Mouse (Mus musculus) megakaryocyte, embryonic 14.5 days (primary cell): Measurements from ENCODE around the gene Lrp5. TPM values are rescaled to one million over a fixed set of nuclear protein-coding genes. Genes with fewer than 3 reads are reported as not detected.

Experiments used
- H3K27me3 ChIP-seq: replicated peaks from 2 replicates; pipeline ENCODE3; 2012; ENCODE audit warnings: inconsistent platforms
- H3K36me3 ChIP-seq: replicated peaks from 2 replicates; pipeline ENCODE3; 2012; ENCODE audit warnings: low read length, inconsistent platforms, mixed read lengths
- H3K4me1 ChIP-seq: 2 replicates; pipeline ENCODE4 v1.6.1; 2012; ENCODE audit warnings: inconsistent platforms
- H3K4me3 ChIP-seq: replicated peaks from 2 replicates; pipeline ENCODE3; 2012; ENCODE audit warnings: moderate library complexity, mild to moderate bottlenecking, inconsistent platforms
- H3K9me3 ChIP-seq: 2 replicates; pipeline ENCODE4 v1.6.1; 2012; ENCODE audit warnings: inconsistent platforms
- FLI1 ChIP-seq: IDR thresholded peaks from 2 replicates; pipeline ENCODE4 v1.6.1; 2012; ENCODE audit warnings: low read length, inconsistent platforms, mixed read lengths
- GATA1 ChIP-seq: IDR thresholded peaks from 3 replicates; pipeline ENCODE4 v1.6.1; 2012; ENCODE audit warnings: mixed read lengths, low read length, inconsistent platforms, borderline replicate concordance
- polyA plus RNA-seq: library from polyadenylated mRNA; stranded (reverse); fragments of >175 nt; gene quantifications from 2 replicates; pipeline ENCODE4 v1.2.3, GENCODE M21; 2012; ENCODE audit warnings: low replicate concordance; ENCODE audit not compliant: insufficient read depth

Gene Lrp5
- polyA plus RNA-seq, 1 experiment, result 18.0 TPM

DNA sequence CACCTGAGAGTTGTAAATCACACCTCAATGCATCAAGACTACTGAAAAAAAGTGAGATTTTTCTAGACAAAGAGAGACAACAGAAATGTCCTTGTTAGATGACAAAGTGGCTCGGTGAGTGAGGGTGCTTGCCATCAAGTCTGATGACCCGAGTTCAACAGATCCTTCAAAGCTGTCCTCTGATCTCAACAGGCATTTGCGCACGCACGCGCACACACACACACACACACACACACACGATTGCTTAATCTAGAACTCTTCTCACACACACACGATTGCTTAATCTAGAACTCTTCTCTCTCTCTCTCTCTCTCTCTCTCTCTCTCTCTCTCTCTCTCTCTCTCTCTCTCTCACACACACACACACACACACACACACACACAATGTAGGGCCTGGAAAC is 9.6 kb upstream of the Lrp5 start:
- TF ChIP-seq FLI1, result no peak
- TF ChIP-seq GATA1, result no peak
- H3K4me1 ChIP-seq, result peaks cover 16% of the 10 kb centered on the region
- peaks cover 27% of the 10 kb centered on the region for H3K27me3 ChIP-seq
- no peaks in the 10 kb centered on the region for H3K9me3 ChIP-seq
- H3K36me3 ChIP-seq, result no peaks in the 10 kb centered on the region
- H3K4me3 ChIP-seq, result no peak overlapping the region

- Histone ChIP-seq H3K9me3 (no peaks in the 10 kb centered on the region), H3K4me3 (no peak overlapping the region), H3K4me1 (peaks cover 12% of the 10 kb centered on the region), H3K36me3 (no peaks in the 10 kb centered on the region), H3K27me3 (peaks cover 27% of the 10 kb centered on the region)
- TF ChIP-seq GATA1, result no peak
- TF ChIP-seq FLI1, result no peak
Measured at GRCm38 (mm10) chr19:3695471-3695870, 9.1 kb upstream of the Lrp5 start.

- Histone ChIP-seq H3K36me3 (no peaks in the 10 kb centered on the region), H3K27me3 (peaks cover 25% of the 10 kb centered on the region), H3K4me3 (no peak overlapping the region), H3K4me1 (peaks cover 10% of the 10 kb centered on the region), H3K9me3 (no peaks in the 10 kb centered on the region)
- TF ChIP-seq FLI1, result no peak
- no peak for TF ChIP-seq GATA1
Measured at GRCm38 (mm10) chr19:3695006-3695405, 8.6 kb upstream of the Lrp5 start.

GRCm38 (mm10) chr19:3694476-3694875 is 8.1 kb upstream of the Lrp5 start:
- no peaks in the 10 kb centered on the region for H3K36me3 ChIP-seq
- peaks cover 30% of the 10 kb centered on the region for H3K27me3 ChIP-seq
- H3K9me3 ChIP-seq, result peaks cover 5% of the 10 kb centered on the region
- TF ChIP-seq FLI1 (no peak), GATA1 (no peak)
- H3K4me3 ChIP-seq, result no peak overlapping the region
- H3K4me1 ChIP-seq, result peaks cover 7% of the 10 kb centered on the region

DNA sequence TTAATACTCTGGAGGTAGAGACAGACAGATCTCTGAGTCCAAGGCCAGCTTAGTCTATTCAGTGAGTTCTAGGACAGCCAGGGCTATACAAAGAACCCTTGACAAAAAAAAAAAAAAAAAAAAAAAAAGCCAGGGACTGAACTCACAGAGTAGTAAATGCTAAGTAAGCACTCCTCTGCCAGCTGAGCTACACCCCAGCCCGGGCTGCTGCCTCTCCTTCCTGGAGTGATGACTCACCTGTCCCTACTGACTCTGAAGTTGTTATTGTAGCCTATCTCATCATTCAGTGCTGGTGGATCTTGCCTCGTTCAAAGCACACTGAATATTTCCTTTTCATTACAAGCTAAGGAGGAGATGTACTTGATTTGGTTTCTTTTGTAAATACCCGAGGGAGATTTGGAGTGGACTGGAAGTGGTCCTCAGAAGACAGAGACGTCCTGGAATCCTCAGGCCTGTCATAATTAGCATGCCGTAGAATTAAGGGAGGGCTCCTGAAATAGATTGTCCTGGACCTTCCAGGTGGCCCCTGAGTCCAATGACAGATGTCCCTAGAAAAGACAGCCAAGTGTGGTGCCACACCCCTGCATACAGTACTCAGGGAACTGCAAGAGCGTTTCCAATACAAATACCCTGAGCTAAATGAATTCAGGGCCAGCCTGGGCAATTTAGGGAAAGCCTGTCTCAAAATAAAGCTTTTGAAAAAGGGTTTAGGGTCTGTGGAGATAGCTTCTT is 6.2 kb upstream of the Lrp5 start:
- peaks cover 38% of the 10 kb centered on the region for H3K27me3 ChIP-seq
- TF ChIP-seq FLI1 (no peak), GATA1 (no peak)
- H3K36me3 ChIP-seq, result no peaks in the 10 kb centered on the region
- peaks cover 12% of the 10 kb centered on the region for H3K4me1 ChIP-seq
- peaks cover 9% of the 10 kb centered on the region for H3K9me3 ChIP-seq
- H3K4me3 ChIP-seq, result no peak overlapping the region

DNA sequence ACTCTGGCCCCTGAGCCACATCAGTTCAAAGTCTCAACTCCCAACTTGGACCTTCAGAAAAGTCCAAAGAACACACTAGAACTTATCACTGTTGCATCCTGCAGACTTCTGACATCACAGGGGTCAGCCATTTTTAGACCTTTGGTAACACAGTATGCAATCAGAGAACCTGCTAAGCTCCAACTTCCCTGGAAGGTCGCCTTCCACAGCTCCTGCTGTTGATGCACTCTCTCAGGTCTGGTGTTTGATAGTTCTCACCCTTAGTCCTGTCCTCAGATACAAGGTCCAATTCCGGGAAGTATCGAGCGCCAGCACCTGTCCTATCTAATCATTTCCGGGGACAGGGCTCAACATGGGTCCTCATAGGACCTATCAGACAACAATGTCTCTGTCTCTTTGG is 5.0 kb upstream of the Lrp5 start:
- H3K4me1 ChIP-seq, result peaks cover 25% of the 10 kb centered on the region
- H3K9me3 ChIP-seq, result peaks cover 9% of the 10 kb centered on the region
- TF ChIP-seq GATA1, result no peak
- TF ChIP-seq FLI1, result no peak
- no peak overlapping the region for H3K4me3 ChIP-seq
- peaks cover 51% of the 10 kb centered on the region for H3K27me3 ChIP-seq
- H3K36me3 ChIP-seq, result no peaks in the 10 kb centered on the region

- Histone ChIP-seq H3K9me3 (peaks cover 9% of the 10 kb centered on the region), H3K4me1 (peaks cover 39% of the 10 kb centered on the region), H3K36me3 (no peaks in the 10 kb centered on the region), H3K27me3 (peaks cover 72% of the 10 kb centered on the region), H3K4me3 (peak overlapping the region; percentile 26)
- TF ChIP-seq GATA1 (no peak), FLI1 (no peak)
Measured at GRCm38 (mm10) chr19:3687676-3688171, 1.4 kb upstream of the Lrp5 start.

DNA sequence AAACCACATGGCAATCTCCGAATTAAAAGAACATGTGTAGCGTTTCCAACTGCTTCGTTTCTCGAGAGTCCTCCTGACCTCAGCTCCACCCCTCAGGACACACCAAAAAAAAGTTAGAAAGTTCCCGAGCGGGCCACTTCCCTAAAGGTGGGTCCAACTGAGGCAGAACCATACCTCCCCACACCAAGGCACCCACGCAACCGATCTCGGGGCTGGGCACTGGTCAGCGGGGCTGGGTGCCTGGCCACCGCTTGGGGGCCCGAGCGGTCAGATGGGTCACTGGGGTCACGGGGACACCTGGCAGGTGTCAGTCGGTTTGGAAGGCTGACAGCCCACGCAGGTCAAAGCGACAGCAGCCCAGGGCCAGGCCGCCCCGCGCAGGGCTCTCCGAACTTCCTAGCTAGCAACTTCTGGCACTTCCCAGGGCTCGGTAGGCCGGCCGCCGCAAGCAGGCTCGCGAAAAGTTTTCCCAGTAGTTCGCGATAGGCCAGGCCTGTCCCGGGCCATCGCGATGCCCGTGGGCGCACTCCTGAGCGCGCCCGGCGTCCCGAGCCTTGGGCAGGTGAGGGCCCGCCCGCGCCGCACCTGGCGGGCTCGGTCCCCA is 651 bp downstream of the Lrp5 start:
- TF ChIP-seq FLI1, result no peak
- no peak for TF ChIP-seq GATA1
- Histone ChIP-seq H3K36me3 (no peaks in the 10 kb centered on the region), H3K9me3 (peaks cover 9% of the 10 kb centered on the region), H3K4me3 (peak overlapping the region; percentile 91), H3K4me1 (peaks cover 36% of the 10 kb centered on the region), H3K27me3 (peaks cover 74% of the 10 kb centered on the region)

GRCm38 (mm10) chr19:3684957-3685580 is 1.3 kb downstream of the Lrp5 start:
- H3K9me3 ChIP-seq, result peaks cover 9% of the 10 kb centered on the region
- H3K4me1 ChIP-seq, result peaks cover 36% of the 10 kb centered on the region
- H3K4me3 ChIP-seq, result peak overlapping the region; percentile 91
- TF ChIP-seq GATA1 (no peak), FLI1 (no peak)
- peaks cover 80% of the 10 kb centered on the region for H3K27me3 ChIP-seq
- H3K36me3 ChIP-seq, result no peaks in the 10 kb centered on the region

DNA sequence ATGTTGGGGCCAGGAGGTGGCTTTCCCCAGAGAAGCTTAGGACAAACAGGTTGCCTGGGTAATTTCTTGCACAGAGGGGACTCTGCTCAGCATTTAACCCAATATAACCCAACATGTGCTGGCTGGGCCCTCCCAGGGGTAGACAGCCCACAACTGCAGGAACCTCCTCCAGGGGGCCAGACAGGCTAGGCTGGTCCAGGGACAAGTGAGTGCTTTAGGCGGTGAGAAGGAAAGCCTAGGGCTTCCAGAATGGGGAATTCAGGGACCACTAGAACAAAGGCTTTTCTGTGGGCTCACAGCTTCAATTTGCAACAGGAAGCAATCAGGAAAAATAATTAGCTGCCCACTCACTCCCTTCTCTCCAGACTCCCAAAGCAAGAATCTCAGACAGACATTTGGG is 1.9 kb downstream of the Lrp5 start:
- H3K36me3 ChIP-seq, result no peaks in the 10 kb centered on the region
- no peak overlapping the region for H3K4me3 ChIP-seq
- peaks cover 36% of the 10 kb centered on the region for H3K4me1 ChIP-seq
- no peak for TF ChIP-seq FLI1
- TF ChIP-seq GATA1, result no peak
- peaks cover 78% of the 10 kb centered on the region for H3K27me3 ChIP-seq
- H3K9me3 ChIP-seq, result peaks cover 3% of the 10 kb centered on the region
